Comparison of ENCODE assay signal across 22 mouse cellular contexts in the genomic region with DNA sequence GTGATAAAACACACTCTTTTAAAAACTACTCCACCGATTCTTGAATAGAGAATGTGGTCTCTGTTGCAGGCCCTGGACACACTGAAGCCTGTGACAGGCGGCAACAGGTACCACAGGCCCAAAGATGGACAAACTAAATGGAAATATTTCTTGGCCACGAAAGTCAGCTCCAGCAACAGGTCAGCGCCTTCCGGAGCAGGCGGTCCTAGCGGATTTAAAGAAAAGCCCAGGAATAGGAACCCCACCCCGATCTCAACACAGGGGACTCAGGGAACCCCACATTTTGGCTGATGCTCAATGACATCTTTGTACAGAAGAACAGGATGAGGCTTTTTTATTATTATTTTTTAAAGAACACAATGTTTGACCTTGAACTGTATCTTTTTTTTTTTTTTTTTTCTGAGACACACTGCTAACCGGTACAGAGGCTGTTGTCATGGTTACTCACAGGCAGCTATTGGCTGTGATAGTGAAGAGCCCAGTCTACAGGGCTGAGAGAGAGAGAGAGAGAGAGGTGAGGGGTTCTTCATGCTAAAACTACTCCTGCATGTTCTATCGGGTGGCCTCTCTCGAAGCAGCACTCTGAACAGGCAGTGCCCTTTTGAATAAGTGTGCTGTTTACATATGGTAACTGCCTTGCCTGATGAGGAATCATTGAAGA.
A peak's percentile ranks its signal among the peaks of the same experiment; 100 is the strongest.
DNase-seq lines count a peak whose midpoint lies in the region; ATAC-seq and TF ChIP-seq lines count a peak whose summit lies in the region.
"Had no signal": no experiment of that assay in that cellular context is flagged by ENCODE, and none has a peak within 500 bp of the region (broad histone marks: within the 10 kb centered on the region; RNA-seq: fewer than 3 reads in every experiment).

No protein-coding gene starts in this region.

- no peak overlapping the region for H3K9ac ChIP-seq in hindbrain, embryonic 15.5 days
- no peak overlapping the region for H3K9ac ChIP-seq in hindbrain, embryonic 11.5 days (ENCODE audit: low read depth, low read length)
- H3K9ac ChIP-seq in hindbrain, postnatal 0 days (replicated peaks; ENCODE audit: low read length): no peak overlapping the region
- H3K9ac ChIP-seq in neural tube, embryonic 15.5 days (replicated peaks): no peak overlapping the region
- H3K9ac ChIP-seq: stomach, embryonic 15.5 days had no signal

- ATAC-seq in hindbrain, embryonic 15.5 days (ENCODE audit: low FRiP score, low read depth): peak; percentile 89
- no peak for ATAC-seq in hindbrain, embryonic 11.5 days (ENCODE audit: low FRiP score)
- peak; percentile 87 for ATAC-seq in hindbrain, postnatal 0 days
- peak; percentile 89 for ATAC-seq in neural tube, embryonic 15.5 days (ENCODE audit: low FRiP score)

- 67% methylated on average over 11 of the region's 11 CpGs for WGBS in hindbrain, embryonic 15.5 days
- 78% methylated on average over 11 of the region's 11 CpGs for WGBS in hindbrain, embryonic 11.5 days
- 65% methylated on average over 11 of the region's 11 CpGs for WGBS in hindbrain, postnatal 0 days
- whole genome bisulfite sequencing in neural tube, embryonic 15.5 days: 69% methylated on average over 11 of the region's 11 CpGs

- no peak for DNase-seq in hindbrain, embryonic 11.5 days (ENCODE audit: low spot score)
- peak; percentile 72 for DNase-seq in brain, embryonic 14.5 days (ENCODE audit: low read depth)
- DNase-seq in hindbrain, postnatal 0 days (ENCODE audit: low spot score): peak; percentile 49
- no peak for DNase-seq in kidney, adult 18-20 months
- DNase-seq in spleen, adult 12 weeks (ENCODE audit: low spot score): no peak
- DNase-seq: adrenal gland, postnatal 10 days; B cell, adult 2 months; cerebellum, adult 18-20 months; gastrocnemius, adult 2 months; heart, postnatal 10 days; kidney, adult 8-10 months; kidney, postnatal 25 days; layer of hippocampus, adult 9-11 months; lung, adult 18-20 months; lung, postnatal 14 days; right cerebral cortex, postnatal 14 days had no signal

- H3K4me2 ChIP-seq in hindbrain, embryonic 15.5 days: no peak overlapping the region
- H3K4me2 ChIP-seq in hindbrain, embryonic 11.5 days (replicated peaks; ENCODE audit: low read depth, low read length): no peak overlapping the region
- no peak overlapping the region for H3K4me2 ChIP-seq in hindbrain, postnatal 0 days (ENCODE audit: low read depth, low read length)
- no peak overlapping the region for H3K4me2 ChIP-seq in neural tube, embryonic 15.5 days
- H3K4me2 ChIP-seq: heart, embryonic 11.5 days; liver, embryonic 11.5 days; stomach, embryonic 15.5 days had no signal

- no peaks in the 10 kb centered on the region for H3K27me3 ChIP-seq in hindbrain, embryonic 15.5 days
- H3K27me3 ChIP-seq in hindbrain, embryonic 11.5 days (ENCODE audit: control insufficient read depth, insufficient read depth, low read length): no peaks in the 10 kb centered on the region
- H3K27me3 ChIP-seq in hindbrain, postnatal 0 days (ENCODE audit: insufficient read depth, low read length): no peaks in the 10 kb centered on the region
- no peaks in the 10 kb centered on the region for H3K27me3 ChIP-seq in neural tube, embryonic 15.5 days (replicated peaks)
- H3K27me3 ChIP-seq: stomach, embryonic 15.5 days had no signal

- no peak overlapping the region for H3K4me3 ChIP-seq in hindbrain, embryonic 15.5 days
- no peak overlapping the region for H3K4me3 ChIP-seq in hindbrain, embryonic 11.5 days (ENCODE audit: low read depth, low read length)
- H3K4me3 ChIP-seq in hindbrain, postnatal 0 days (ENCODE audit: low read length): no peak overlapping the region
- H3K4me3 ChIP-seq in neural tube, embryonic 15.5 days (replicated peaks): no peak overlapping the region
- H3K4me3 ChIP-seq: embryonic facial prominence, embryonic 10.5 days; gastrocnemius, adult 2 months; stomach, embryonic 15.5 days had no signal

- TF ChIP-seq POLR2A in brain, embryonic 14.5 days (IDR thresholded peaks at IDR 0.05; ENCODE audit: borderline replicate concordance, extremely low read depth, insufficient read depth, insufficient read length, poor library complexity, severe bottlenecking): no peak

- no peak overlapping the region for H3K27ac ChIP-seq in hindbrain, embryonic 15.5 days (replicated peaks)
- H3K27ac ChIP-seq in hindbrain, embryonic 11.5 days (ENCODE audit: low read depth, low read length): no peak overlapping the region
- H3K27ac ChIP-seq in hindbrain, postnatal 0 days: no peak overlapping the region
- no peak overlapping the region for H3K27ac ChIP-seq in neural tube, embryonic 15.5 days (replicated peaks)
- H3K27ac ChIP-seq: embryonic facial prominence, embryonic 10.5 days; gastrocnemius, adult 2 months; stomach, embryonic 15.5 days had no signal

- peaks cover 7% of the 10 kb centered on the region for H3K4me1 ChIP-seq in hindbrain, embryonic 15.5 days (replicated peaks)
- H3K4me1 ChIP-seq in hindbrain, embryonic 11.5 days (replicated peaks; ENCODE audit: control insufficient read depth, insufficient read depth, low read length): no peaks in the 10 kb centered on the region
- H3K4me1 ChIP-seq in hindbrain, postnatal 0 days (ENCODE audit: insufficient read depth, low read length): no peaks in the 10 kb centered on the region
- peaks cover 14% of the 10 kb centered on the region for H3K4me1 ChIP-seq in neural tube, embryonic 15.5 days
- H3K4me1 ChIP-seq: stomach, embryonic 15.5 days had no signal

- no peaks in the 10 kb centered on the region for H3K9me3 ChIP-seq in hindbrain, embryonic 15.5 days
- H3K9me3 ChIP-seq in hindbrain, embryonic 11.5 days (ENCODE audit: control insufficient read depth, low read length): no peaks in the 10 kb centered on the region
- 0 out of 2 replicates have a peak, but pooled peaks cover 3% of the 10 kb centered on the region for H3K9me3 ChIP-seq in hindbrain, postnatal 0 days (ENCODE audit: low read length)
- H3K9me3 ChIP-seq in neural tube, embryonic 15.5 days (replicated peaks): no peaks in the 10 kb centered on the region
- H3K9me3 ChIP-seq: embryonic facial prominence, embryonic 10.5 days; stomach, embryonic 15.5 days had no signal

- no peak for TF ChIP-seq CTCF in brain, embryonic 14.5 days (IDR thresholded peaks at IDR 0.05; ENCODE audit: borderline replicate concordance, extremely low read depth, insufficient read depth, insufficient read length)
- no peak for TF ChIP-seq CTCF in hindbrain, postnatal 0 days (IDR thresholded peaks at IDR 0.05; ENCODE audit: low read depth)

- H3K36me3 ChIP-seq in hindbrain, embryonic 15.5 days: no peaks in the 10 kb centered on the region
- H3K36me3 ChIP-seq in hindbrain, embryonic 11.5 days (ENCODE audit: control insufficient read depth, insufficient read depth, low read length): no peaks in the 10 kb centered on the region
- no peaks in the 10 kb centered on the region for H3K36me3 ChIP-seq in hindbrain, postnatal 0 days (ENCODE audit: insufficient read depth, low read length)
- no peaks in the 10 kb centered on the region for H3K36me3 ChIP-seq in neural tube, embryonic 15.5 days
- H3K36me3 ChIP-seq: embryonic facial prominence, embryonic 10.5 days; stomach, embryonic 15.5 days had no signal

Comparison
In these comparisons a context has a peak if more than half of its experiments do, and no peak if none do; other contexts are left out.
1. DNase-seq: peak in brain, embryonic 14.5 days (single experiment) and hindbrain, postnatal 0 days (single experiment); none in hindbrain, embryonic 11.5 days (single experiment), kidney, adult 18-20 months (single experiment) and spleen, adult 12 weeks (single experiment).